Mouse (Mus musculus): ENCODE measurements around the gene Ahdc1. TPM values are rescaled to one million over a fixed set of nuclear protein-coding genes. Genes with fewer than 3 reads are reported as not detected.

Ahdc1 gene
- total RNA-seq, 2 experiments from 2014 or later, result 41.1 to 48.7 TPM

GRCm38 (mm10) chr4:133040241-133040904 lies 29.3 kb downstream of the Ahdc1 start:
- DNase-seq, result no peak

- DNase-seq, result no peak
These were observed 31.2 kb downstream of the Ahdc1 start for GRCm38 (mm10) chr4:133042244-133042643.

- DNase-seq, result peak; percentile 54
These were observed 31.9 kb downstream of the Ahdc1 start for GRCm38 (mm10) chr4:133042651-133043635.

- peak; percentile 70 for DNase-seq
These were observed 33.0 kb downstream of the Ahdc1 start for GRCm38 (mm10) chr4:133043798-133044646.

- DNase-seq, result no peak
These were observed 33.6 kb downstream of the Ahdc1 start for GRCm38 (mm10) chr4:133044647-133045094.

- DNase-seq, result no peak
These were observed 34.9 kb downstream of the Ahdc1 start for GRCm38 (mm10) chr4:133045771-133046474.

- DNase-seq, result no peak
These were observed 35.8 kb downstream of the Ahdc1 start for GRCm38 (mm10) chr4:133046691-133047352.

GRCm38 (mm10) chr4:133047353-133048105 lies 36.5 kb downstream of the Ahdc1 start:
- no peak for DNase-seq

- DNase-seq, result peak; percentile 75
These were observed 38.2 kb downstream of the Ahdc1 start for GRCm38 (mm10) chr4:133049071-133049920.

GRCm38 (mm10) chr4:133050196-133050836 lies 39.3 kb downstream of the Ahdc1 start:
- peak; percentile 26 for DNase-seq

- DNase-seq, result no peak
These were observed 39.9 kb downstream of the Ahdc1 start for GRCm38 (mm10) chr4:133050837-133051549.

GRCm38 (mm10) chr4:133051550-133051865 lies 40.4 kb downstream of the Ahdc1 start:
- no peak for DNase-seq

- DNase-seq, result no peak
These were observed 41.1 kb downstream of the Ahdc1 start for GRCm38 (mm10) chr4:133052029-133052745.

GRCm38 (mm10) chr4:133052995-133053572 lies 42.0 kb downstream of the Ahdc1 start:
- DNase-seq, result no peak

GRCm38 (mm10) chr4:133054530-133054929 lies 43.5 kb downstream of the Ahdc1 start:
- DNase-seq, result no peak

- peak; percentile 15 for DNase-seq
These were observed 44.3 kb downstream of the Ahdc1 start for GRCm38 (mm10) chr4:133055163-133055951.

Data from heart, postnatal 4 days (tissue).